Mouse (Mus musculus) midbrain, embryonic 12.5 days (tissue): ENCODE data around the gene Dmpk. TPM values are rescaled to one million over a fixed set of nuclear protein-coding genes. Genes with fewer than 3 reads are reported as not detected.

Experiments
- ATAC-seq: fragments of 200-750 bp; cut with Nextera tagmentation; 2 replicates; pipeline ENCODE4 v1.8.0; 2017; ENCODE audit warnings: low read depth, moderate TSS enrichment, moderate library complexity; ENCODE audit not compliant: low FRiP score
- H3K27ac ChIP-seq: fragments of 300-500 bp; sonication (generic); replicated peaks from 2 replicates; pipeline ENCODE4 v1.5.1; 2016; ENCODE audit warnings: mild to moderate bottlenecking
- H3K27me3 ChIP-seq: fragments of 300-500 bp; sonication (generic); 2 replicates; pipeline ENCODE4 v1.6.1; 2016; ENCODE audit warnings: mild to moderate bottlenecking
- H3K36me3 ChIP-seq: fragments of 300-500 bp; sonication (generic); 2 replicates; pipeline ENCODE4 v1.6.1; 2016
- H3K4me1 ChIP-seq: fragments of 300-500 bp; sonication (generic); 2 replicates; pipeline ENCODE4 v1.6.1; 2016
- H3K4me2 ChIP-seq: fragments of 300-500 bp; sonication (generic); replicated peaks from 2 replicates; pipeline ENCODE4 v1.6.1; 2016; ENCODE audit warnings: mild to moderate bottlenecking, moderate library complexity
- H3K4me3 ChIP-seq: fragments of 300-500 bp; sonication (generic); 2 replicates; pipeline ENCODE4 v1.5.1; 2016; ENCODE audit warnings: mild to moderate bottlenecking
- H3K9ac ChIP-seq: fragments of 300-500 bp; sonication (generic); replicated peaks from 2 replicates; pipeline ENCODE4 v1.6.1; 2016; ENCODE audit warnings: mild to moderate bottlenecking, moderate library complexity
- H3K9me3 ChIP-seq: fragments of 300-500 bp; sonication (generic); 2 replicates; pipeline ENCODE4 v1.6.1; 2016; ENCODE audit warnings: mild to moderate bottlenecking
- WGBS: fragments of 180-500 bp; shearing (Covaris S2); methylation state at CpG from one replicate; pipeline ENCODE4 v1.1.7; 2016; 5-methylcytosine and 5-hydroxymethylcytosine counted together
- polyA plus RNA-seq: library from polyadenylated mRNA; unstranded; fragments of >200 nt; fragmentation: Nextera tagmentation; extraction: Ambion mirVana; gene quantifications from 2 replicates; pipeline ENCODE4 v1.2.1, GENCODE M21; 2016

Gene Dmpk
- polyA plus RNA-seq, 1 experiment from 2014 or later, result 11.7 TPM

DNA sequence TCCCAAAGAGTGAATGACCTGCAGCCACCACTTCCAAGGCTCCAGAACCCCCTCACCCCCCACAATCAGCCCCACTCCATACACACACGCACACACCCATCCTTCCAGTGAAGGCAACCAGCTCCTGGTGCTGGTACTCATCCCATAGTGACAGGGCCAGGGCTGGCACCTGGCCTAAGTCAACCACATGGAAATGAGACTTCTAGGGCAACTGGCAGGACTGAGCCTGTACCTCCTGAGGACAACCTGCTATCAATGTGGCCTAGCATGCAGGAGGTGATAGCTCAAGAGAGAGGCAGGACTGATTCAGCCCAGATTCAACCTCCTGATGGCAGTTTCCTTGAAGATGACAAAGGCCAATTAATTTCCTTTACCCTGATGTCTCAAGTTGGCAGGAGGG lies 16.6 kb downstream of the Dmpk start:
- H3K9ac ChIP-seq, result no peak overlapping the region
- peaks cover 19% of the 10 kb centered on the region for H3K4me1 ChIP-seq
- no peak overlapping the region for H3K4me2 ChIP-seq
- H3K27me3 ChIP-seq, result 0 out of 2 replicates have a peak, but pooled peaks cover 5% of the 10 kb centered on the region
- H3K36me3 ChIP-seq, result peaks cover 5% of the 10 kb centered on the region; the same call in 1 of the 2 replicates
- no peak overlapping the region for H3K27ac ChIP-seq
- no peaks in the 10 kb centered on the region for H3K9me3 ChIP-seq
- no peak overlapping the region for H3K4me3 ChIP-seq
- 96% methylated on average over 1 of the region's 1 CpGs for WGBS
- ATAC-seq, result no peak

DNA sequence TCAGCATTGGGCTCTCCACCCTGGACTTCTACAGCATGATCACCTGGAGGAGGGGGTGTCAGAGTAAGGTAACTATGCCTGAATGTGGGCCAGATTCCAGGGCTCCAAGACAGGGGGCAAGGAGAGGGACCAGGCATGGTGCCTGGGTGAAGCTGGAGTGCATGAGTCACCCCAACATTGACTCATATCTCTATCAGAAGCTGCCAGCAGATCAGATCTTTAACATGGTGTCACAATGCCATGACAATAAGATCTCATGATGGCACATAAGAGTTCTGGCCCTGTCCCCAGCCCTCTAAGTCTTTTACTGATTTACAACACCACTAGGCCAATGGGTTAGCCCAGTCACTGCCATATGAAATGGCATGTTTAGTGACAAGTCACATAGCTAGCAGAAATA lies 20.1 kb downstream of the Dmpk start:
- Histone ChIP-seq H3K9ac (no peak overlapping the region), H3K4me1 (no peaks in the 10 kb centered on the region), H3K27ac (no peak overlapping the region), H3K27me3 (no peaks in the 10 kb centered on the region), H3K4me2 (no peak overlapping the region), H3K9me3 (no peaks in the 10 kb centered on the region), H3K36me3 (no peaks in the 10 kb centered on the region), H3K4me3 (no peak overlapping the region)
- ATAC-seq, result no peak

DNA sequence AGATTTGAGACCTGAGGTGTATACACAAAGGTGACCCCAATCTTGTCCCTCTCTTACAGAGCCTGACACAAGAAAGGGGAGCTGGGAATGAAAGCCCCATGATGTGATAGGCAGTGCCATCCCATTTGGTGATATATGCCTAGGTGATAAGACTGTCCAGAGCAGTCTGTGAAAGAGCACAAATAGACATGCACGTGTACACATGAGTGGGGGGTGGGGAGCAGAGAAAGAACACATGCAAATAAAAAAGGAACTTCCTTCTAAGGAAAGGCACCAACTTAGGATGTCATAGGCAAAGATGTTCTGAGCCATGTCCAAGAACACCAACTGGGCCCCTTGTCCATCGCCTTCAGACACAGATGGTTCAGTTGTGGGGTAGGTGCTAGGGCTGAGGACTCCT lies 20.8 kb downstream of the Dmpk start:
- Histone ChIP-seq H3K9ac (no peak overlapping the region), H3K27ac (no peak overlapping the region), H3K4me3 (no peak overlapping the region), H3K36me3 (no peaks in the 10 kb centered on the region), H3K4me2 (no peak overlapping the region), H3K27me3 (no peaks in the 10 kb centered on the region), H3K9me3 (no peaks in the 10 kb centered on the region), H3K4me1 (no peaks in the 10 kb centered on the region)
- ATAC-seq, result no peak
- 73% methylated on average over 2 of the region's 2 CpGs for WGBS

DNA sequence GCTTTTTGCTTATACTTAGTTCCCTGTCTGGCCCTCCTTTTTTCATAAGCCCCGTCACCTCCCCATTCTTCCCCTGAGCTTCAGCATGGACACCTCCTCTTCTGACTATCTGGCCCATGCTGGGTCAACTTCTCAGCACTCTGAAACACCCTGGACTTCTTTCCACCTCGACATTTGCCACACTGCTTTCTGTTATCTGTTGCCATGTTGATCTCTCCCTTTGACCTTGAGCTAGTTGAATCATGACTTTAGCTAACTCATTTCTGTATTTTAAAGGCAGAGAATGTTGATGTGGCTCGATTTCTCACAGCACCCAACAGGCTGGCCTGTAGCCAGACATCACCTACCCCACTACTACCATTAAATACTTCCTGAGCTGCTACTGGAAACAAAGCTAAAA lies 23.8 kb downstream of the Dmpk start:
- Histone ChIP-seq H3K36me3 (no peaks in the 10 kb centered on the region), H3K4me2 (no peak overlapping the region), H3K27ac (no peak overlapping the region), H3K27me3 (no peaks in the 10 kb centered on the region), H3K9ac (no peak overlapping the region), H3K4me3 (no peak overlapping the region), H3K9me3 (no peaks in the 10 kb centered on the region), H3K4me1 (no peaks in the 10 kb centered on the region)
- no peak for ATAC-seq
- WGBS, result 58% methylated on average over 3 of the region's 3 CpGs

DNA sequence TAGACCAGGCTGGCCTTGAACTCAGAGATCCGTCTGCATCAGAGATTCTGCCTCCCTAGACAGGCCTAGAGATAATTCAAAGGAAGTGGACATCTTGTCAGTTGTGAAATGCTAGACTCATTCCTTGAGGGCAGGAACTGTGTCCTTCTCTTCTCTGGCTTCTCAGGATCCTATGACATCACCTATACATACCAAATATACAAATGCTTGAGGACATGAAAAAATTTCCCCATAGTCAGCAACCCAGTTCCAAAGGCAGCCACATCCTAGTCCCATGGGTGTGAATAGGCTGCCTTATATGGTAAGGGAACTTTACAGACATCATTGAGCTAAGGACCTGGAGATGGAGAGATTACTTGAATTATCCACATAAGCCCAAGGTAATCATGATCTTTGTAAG lies 25.9 kb downstream of the Dmpk start:
- WGBS, result 89% methylated on average over 1 of the region's 1 CpGs
- Histone ChIP-seq H3K27me3 (no peaks in the 10 kb centered on the region), H3K27ac (no peak overlapping the region), H3K4me2 (no peak overlapping the region), H3K9me3 (no peaks in the 10 kb centered on the region), H3K9ac (no peak overlapping the region), H3K4me3 (no peak overlapping the region), H3K36me3 (no peaks in the 10 kb centered on the region), H3K4me1 (no peaks in the 10 kb centered on the region)
- no peak for ATAC-seq

DNA sequence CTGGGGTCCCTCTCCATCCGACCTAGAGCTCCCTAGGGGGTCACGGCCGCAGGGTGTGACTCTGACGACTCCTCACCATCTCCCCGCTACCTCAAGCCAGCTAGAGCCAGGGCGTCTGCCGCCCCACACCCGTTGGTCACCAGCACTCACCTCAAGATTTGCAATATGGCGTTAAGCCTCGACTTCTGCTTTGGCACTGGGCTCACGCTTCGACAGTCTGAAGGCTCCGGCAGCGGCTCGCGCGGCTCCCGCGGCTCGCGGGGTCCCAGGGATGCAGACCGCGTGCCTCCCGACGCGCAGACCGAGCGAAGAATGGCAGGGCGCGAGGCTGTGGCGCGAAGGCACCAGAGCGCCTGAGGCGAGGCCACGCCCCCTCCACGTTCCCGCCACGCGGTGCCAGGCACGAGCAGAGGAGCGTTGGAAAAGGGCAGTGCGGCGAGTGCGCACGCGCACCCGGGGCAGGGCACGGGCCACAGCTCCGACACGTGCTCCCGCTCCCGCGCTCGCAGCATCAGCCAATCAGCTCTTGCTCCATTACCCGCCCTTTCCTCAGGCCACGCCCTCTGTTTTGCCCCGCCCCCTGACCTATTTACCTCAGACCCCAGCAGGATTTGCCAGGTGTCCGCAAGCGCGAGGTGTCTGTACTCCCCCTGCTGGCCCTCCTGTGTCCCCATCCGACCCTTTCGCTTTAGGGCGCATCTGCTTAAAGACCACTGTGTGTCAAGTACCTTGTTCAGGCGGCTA lies 34.6 kb downstream of the Dmpk start, which contains the start of gene Gm4969:
Gm4969 (minus strand) TSS at position 341 of the 744 bp plus-strand sequence.
- Histone ChIP-seq H3K27ac (no peak within 1 kb of the TSS), H3K9ac (no peak within 1 kb of the TSS), H3K9me3 (no peaks in the 10 kb centered on the region), H3K4me3 (peak within 1 kb of the TSS; percentile 27), H3K4me1 (peaks cover 19% of the 10 kb centered on the region), H3K4me2 (peak within 1 kb of the TSS; percentile 44), H3K36me3 (no peaks in the 10 kb centered on the region), H3K27me3 (peaks cover 19% of the 10 kb centered on the region)
- WGBS, result 20% methylated on average over 63 of the region's 64 CpGs
- ATAC-seq, result peak; percentile 3; the same call in 1 of the 2 replicates

DNA sequence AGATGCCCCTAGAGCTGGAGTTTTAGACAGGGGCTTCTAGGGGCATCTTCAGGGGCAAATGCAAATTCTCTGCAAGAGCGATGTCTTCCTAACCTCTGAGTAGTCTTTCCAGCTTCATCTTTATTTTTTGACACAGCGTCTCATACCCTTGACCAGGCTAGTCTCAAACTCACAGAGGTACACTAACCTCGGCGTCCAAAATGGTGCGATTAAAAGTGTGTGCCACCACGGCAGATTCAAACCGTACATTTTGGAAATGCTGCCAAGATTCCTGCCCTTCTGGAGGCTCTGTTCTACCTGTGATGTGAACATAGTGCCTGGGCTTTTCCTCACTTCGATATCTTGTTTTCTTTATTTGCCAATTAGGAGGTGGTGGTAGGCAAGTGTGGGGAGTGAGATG lies 35.4 kb downstream of the Dmpk start:
- H3K27me3 ChIP-seq, result peaks cover 19% of the 10 kb centered on the region
- H3K27ac ChIP-seq, result no peak overlapping the region
- peak; percentile 1; the same call in 1 of the 2 replicates for ATAC-seq
- WGBS, result 92% methylated on average over 8 of the region's 8 CpGs
- H3K36me3 ChIP-seq, result no peaks in the 10 kb centered on the region
- no peak overlapping the region for H3K4me3 ChIP-seq
- peaks cover 19% of the 10 kb centered on the region for H3K4me1 ChIP-seq
- H3K9me3 ChIP-seq, result no peaks in the 10 kb centered on the region
- no peak overlapping the region for H3K4me2 ChIP-seq
- no peak overlapping the region for H3K9ac ChIP-seq

DNA sequence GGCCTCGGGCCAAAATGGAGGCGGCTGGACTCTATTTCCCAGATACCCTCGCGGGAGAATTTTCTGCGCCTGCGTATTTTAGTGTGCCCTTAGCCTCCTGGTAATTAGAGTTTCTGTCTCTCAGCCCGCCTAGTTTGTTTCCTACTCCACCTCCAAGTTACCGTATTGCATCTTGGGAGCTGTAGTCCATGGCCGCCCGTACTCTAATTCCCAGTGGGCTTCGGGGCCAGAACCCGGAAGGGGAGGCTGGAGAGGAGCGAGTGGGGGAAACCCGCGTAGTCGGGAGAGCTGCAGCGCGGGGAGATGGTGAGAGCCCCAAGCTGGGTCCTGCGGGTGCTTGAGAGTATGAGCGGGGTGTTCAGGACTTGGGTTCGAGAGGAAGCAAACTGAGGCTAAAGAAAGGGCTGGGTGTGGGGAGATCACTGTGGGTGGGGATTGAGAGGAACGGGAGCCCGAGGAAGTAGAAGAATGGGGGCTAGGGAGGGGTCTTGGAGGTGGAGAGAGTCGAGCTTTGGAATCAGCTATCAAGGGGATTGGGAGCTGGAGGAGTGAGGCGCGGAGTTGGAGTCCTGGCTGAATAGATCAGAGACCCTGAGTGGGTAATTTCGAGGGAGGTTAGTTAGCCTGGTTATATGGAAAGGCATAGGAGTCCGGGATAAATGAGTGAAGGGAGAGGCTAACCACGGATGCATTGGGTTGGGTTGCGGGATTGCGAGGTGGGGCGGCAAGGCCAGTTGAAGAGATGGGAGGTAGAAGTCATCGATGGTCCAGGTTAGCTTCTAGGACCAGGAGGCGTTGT lies 36.2 kb downstream of the Dmpk start, which contains the start of gene Fbxo46:
Fbxo46 (plus strand) TSS at position 229 of the 799 bp plus-strand sequence.
- Histone ChIP-seq H3K27ac (no peak within 1 kb of the TSS; the same call in 1 of the 2 replicates), H3K4me3 (peak within 1 kb of the TSS; percentile 72), H3K4me2 (peak within 1 kb of the TSS; percentile 76), H3K36me3 (no peaks in the 10 kb centered on the region), H3K9me3 (no peaks in the 10 kb centered on the region), H3K27me3 (peaks cover 19% of the 10 kb centered on the region), H3K9ac (peak within 1 kb of the TSS; percentile 74), H3K4me1 (peaks cover 19% of the 10 kb centered on the region)
- WGBS, result 2% methylated on average over 34 of the region's 34 CpGs
- ATAC-seq, result peak; percentile 97

DNA sequence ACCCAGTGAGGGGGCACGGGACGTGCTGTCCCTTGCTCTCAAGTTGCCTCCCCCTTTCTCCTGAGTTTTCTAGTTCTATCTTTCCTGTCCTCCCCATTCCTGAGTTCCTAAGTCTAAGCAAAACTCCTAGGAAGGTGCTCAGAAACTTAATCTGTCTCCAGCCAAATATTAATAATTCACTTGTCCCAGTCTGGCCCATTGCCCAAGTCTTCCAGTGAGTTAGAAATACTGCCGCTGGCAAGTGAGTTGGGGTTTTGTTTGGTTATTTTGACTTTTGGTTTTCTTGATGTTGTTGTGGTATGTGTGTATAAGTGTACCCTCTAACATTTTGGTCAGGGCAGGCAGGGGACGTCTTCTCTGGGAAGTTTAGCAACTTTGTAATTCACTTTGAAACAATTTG lies 38.0 kb downstream of the Dmpk start:
- WGBS, result 91% methylated on average over 4 of the region's 4 CpGs

DNA sequence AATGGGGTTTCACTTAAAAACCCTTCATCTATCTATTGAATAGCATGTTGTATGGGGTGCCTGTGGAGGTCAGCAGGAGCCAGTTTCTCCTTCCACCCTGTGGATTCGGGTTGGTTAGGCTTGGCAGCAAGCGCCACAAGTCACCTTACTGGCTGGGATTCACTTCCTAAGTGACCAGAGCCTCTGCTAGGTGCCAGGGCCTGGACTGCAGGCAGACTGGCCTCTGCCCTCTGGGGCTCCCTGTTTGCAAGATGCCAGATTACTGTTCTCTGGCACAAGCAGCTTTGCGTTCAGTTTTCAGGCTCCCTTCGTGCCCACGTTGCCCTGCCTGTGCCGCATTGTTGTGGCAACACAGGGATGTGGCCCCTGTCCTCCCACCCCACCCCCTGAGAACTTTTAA lies 41.1 kb downstream of the Dmpk start:
- peaks cover 16% of the 10 kb centered on the region; the same call in 1 of the 2 replicates for H3K36me3 ChIP-seq
- H3K27me3 ChIP-seq, result no peaks in the 10 kb centered on the region
- H3K4me2 ChIP-seq, result no peak overlapping the region
- peaks cover 13% of the 10 kb centered on the region for H3K4me1 ChIP-seq
- H3K27ac ChIP-seq, result no peak overlapping the region
- H3K4me3 ChIP-seq, result no peak overlapping the region
- H3K9ac ChIP-seq, result no peak overlapping the region
- 94% methylated on average over 6 of the region's 6 CpGs for WGBS
- no peaks in the 10 kb centered on the region for H3K9me3 ChIP-seq
- ATAC-seq, result no peak

More for the DNA sequence above, 38.0 kb downstream of the Dmpk start:
- no peaks in the 10 kb centered on the region for H3K9me3 ChIP-seq
- no peak overlapping the region for H3K4me3 ChIP-seq
- ATAC-seq, result no peak
- H3K9ac ChIP-seq, result no peak overlapping the region
- peaks cover 19% of the 10 kb centered on the region for H3K4me1 ChIP-seq
- H3K36me3 ChIP-seq, result peaks cover 6% of the 10 kb centered on the region; the same call in 1 of the 2 replicates
- no peak overlapping the region for H3K4me2 ChIP-seq
- H3K27me3 ChIP-seq, result peaks cover 19% of the 10 kb centered on the region
- no peak overlapping the region for H3K27ac ChIP-seq

DNA sequence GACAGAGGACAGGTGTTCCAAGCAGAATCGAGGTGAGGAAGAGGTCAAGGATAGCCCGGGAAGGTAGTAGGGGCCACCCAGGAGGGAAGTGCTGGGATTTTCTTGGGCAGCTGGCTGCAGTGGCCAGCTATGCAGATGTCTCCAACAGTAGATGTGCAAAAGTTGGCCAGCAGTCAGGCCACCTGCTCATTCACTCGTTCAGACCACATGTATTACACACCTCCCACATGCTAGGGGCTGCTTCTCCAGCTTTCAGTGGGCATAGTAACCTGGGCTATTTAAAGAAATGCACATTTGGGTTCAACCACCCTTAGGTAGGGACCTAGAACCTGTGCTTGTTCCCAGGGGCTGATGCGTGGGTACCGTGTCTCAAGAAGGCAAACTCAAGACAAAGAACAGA lies 44.1 kb downstream of the Dmpk start:
- WGBS, result 98% methylated on average over 5 of the region's 5 CpGs
- Histone ChIP-seq H3K27ac (no peak overlapping the region), H3K4me1 (peaks cover 14% of the 10 kb centered on the region), H3K9me3 (no peaks in the 10 kb centered on the region), H3K36me3 (peaks cover 16% of the 10 kb centered on the region; the same call in 1 of the 2 replicates), H3K9ac (no peak overlapping the region), H3K27me3 (no peaks in the 10 kb centered on the region), H3K4me2 (no peak overlapping the region), H3K4me3 (no peak overlapping the region)
- no peak for ATAC-seq

DNA sequence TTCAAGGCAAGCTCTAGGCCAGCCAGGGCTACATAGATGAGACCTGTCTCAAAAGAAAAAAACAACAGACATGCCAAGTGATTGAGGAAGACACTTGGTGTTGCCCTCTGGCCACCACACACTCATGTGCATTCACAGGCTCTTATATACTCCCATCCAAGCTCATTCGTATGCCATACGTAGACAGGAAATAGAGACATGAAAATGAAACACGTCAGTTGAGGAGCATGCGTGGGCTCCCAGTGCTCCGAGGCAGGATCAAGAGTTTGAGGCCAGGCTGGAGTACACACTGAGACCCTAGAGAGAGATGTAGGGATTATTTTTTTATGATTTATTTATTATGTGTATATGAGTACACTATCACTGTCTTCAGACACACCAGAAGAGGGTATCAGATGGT lies 45.7 kb downstream of the Dmpk start:
- Histone ChIP-seq H3K4me2 (no peak overlapping the region), H3K27ac (no peak overlapping the region), H3K4me3 (no peak overlapping the region), H3K4me1 (peaks cover 14% of the 10 kb centered on the region), H3K27me3 (no peaks in the 10 kb centered on the region), H3K9me3 (no peaks in the 10 kb centered on the region), H3K36me3 (peaks cover 16% of the 10 kb centered on the region; the same call in 1 of the 2 replicates), H3K9ac (no peak overlapping the region)
- WGBS, result 95% methylated on average over 5 of the region's 5 CpGs
- no peak for ATAC-seq
